Mouse (Mus musculus): ENCODE measurements around the gene Styxl1.

The Styxl1 gene

GRCm38 (mm10) chr5:135725991-135726390 lies 52.2 kb downstream of the Styxl1 start:
- DNase-seq (ENCODE audit: low read depth): no peak

DNA sequence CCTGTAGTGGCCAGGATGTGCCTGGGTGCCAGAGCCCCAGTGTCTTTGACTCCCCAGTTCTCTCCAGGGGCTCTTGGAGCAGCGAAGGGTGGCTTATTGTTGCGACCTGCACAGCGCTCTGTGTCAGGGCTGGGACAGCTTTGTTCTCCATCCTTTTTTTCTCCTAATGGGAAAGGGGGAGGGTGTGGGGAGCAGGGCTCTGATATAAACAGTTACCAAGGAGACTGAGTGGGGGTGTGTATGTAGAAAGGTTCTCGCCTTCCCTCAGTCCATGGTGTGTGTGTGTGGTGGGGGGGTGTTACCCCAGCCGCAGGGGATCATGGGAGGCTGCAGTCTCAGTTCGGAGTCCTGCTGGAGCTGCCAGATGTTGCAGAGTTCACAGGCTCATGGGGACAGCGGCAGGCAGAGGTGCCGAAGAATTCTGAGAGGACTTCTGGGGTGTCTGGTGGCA lies 52.8 kb downstream of the Styxl1 start:
- DNase-seq (ENCODE audit: low read depth): no peak

DNA sequence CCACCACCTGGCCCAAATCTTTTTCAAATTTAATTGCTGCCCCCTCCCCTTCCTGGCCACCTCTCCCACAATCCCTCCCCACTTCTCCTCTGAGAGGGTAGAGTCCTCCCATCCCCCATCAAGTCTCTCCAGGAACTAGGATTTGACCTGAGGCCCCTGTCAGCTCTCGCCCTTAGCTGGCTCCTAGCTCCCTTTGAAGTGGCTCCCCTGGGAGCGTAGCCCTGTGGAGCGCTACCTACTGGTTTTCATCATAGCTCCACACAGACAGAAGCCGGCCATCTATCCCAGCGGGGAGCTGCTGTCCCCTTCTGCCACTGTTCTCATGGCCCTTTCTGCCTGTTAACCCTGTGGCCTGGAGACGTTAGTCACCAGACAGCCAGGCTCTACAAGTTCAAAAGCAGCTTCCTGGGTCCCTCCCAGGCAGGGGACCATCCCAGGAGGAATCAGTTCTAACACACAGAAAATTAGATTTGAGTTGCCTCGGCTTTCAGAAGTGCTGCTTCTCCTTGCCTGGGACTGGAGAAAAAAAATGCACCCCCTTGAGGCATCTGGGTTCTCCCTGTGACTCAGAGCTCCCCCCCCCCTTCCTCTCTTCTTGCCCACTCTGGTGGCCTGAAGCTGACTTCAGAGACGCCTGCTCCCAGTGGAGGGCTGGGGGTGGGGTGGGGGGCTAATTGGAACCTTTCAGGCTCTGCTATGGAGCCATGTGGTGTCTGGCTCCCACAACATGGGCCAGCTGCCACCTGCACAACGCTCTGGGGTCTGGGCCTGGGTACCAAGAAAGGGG lies 53.5 kb downstream of the Styxl1 start:
- DNase-seq (ENCODE audit: low read depth): no peak

- DNase-seq (ENCODE audit: low read depth): no peak
Observed at GRCm38 (mm10) chr5:135723165-135723751, 54.9 kb downstream of the Styxl1 start.

GRCm38 (mm10) chr5:135722121-135722520 lies 56.1 kb downstream of the Styxl1 start:
- DNase-seq (ENCODE audit: low read depth): no peak

DNA sequence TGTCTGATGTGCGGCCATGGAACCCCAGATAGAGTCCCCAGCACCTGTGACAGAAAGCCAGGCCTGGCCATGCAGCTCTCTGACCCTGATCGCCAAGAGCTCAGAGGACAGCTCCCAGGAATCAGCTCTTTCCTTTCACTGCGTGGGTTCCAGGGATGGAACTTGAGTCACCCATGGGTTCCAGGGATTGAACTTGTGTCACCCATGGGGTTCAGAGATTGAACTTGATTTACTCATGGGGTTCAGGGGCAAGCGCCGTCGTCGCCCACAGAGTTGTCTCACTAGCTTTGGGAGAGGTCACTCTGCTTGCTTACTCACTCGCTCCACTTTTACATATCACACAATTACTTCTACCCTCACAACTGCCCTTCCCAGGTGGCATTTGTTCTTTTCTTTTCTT lies 57.1 kb downstream of the Styxl1 start:
- no peak for DNase-seq (ENCODE audit: low read depth)

DNA sequence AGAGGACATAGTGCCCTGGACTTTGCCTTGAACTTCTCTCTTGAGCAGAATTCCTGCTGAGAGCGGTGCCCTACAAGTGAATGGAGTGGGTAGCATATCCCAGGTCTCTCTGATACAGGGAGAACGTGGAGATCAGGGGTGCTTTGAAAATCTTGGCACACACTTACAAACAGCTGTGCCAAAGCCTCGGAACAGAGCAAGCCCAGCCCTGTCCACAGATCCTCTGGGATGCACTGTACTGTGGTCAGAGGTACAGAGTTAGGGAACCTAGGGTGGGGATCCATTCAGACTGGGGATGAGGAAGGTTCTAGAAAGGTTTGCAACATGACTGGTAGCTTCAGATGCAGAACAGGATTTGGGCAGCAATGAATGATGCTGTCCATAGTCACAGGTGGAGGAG lies 58.1 kb downstream of the Styxl1 start:
- DNase-seq (ENCODE audit: low read depth): no peak

GRCm38 (mm10) chr5:135719586-135720120 lies 58.5 kb downstream of the Styxl1 start:
- no peak for DNase-seq (ENCODE audit: low read depth)

- no peak for DNase-seq (ENCODE audit: low read depth)
Observed at GRCm38 (mm10) chr5:135715624-135716023, 62.6 kb downstream of the Styxl1 start.

GRCm38 (mm10) chr5:135713441-135714218 lies 64.6 kb downstream of the Styxl1 start:
- peak; percentile 85 for DNase-seq (ENCODE audit: low read depth)

DNA sequence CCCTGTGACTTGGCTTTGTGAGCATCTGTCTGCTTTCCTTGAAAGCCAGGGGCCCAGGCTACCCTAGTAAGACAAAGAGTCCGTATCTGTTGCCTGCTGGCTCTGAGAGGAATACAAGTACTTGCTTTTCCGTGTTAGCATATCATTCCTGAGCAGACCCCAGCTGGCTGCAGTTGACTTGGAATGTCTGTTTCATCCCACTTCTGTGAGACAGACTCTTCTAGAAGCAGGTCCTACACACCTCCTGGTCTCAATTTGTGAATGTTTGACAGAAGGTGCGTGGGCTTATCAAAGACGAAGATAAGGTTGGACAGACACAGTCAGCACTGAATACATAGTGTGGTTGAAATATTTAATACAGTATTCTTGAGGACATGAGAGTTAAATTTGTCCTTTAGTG lies 65.4 kb downstream of the Styxl1 start:
- no peak for DNase-seq (ENCODE audit: low read depth)

DNA sequence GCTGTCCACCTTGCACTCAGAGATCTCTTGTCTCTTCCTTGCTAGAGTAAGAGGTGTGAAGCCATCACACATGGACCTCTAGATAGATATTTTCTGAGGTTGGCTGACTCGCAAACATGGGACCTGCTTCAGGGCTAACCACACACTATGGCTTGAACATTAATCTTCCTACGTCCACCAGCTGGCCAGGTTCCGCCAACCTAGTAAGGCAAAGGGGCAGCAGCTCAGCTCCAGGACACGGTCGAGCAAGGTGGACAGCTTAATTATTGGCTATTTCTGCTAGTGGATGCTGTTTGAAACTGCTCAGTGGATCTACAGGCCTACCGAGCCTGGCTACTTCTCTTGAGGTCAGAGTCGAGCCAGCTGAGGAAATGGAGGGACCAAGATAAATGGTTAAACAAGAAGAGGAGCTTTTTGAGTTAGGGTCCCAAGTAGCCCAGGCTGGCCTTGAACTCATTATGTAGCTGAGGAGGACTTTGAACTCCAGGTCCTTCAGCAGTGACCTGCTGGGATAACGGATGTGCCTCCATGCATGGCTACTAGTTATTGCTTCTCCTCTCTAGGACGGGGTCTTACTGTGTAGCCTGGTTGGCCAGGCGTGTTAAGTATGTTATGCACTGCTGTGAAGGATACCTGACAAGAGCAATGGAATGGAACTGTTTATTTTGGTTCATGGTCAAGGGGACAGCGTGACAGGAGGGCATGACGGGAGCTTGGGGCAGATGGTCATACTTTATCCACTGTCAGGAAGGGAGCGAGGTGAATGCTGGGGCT lies 66.4 kb downstream of the Styxl1 start:
- no peak for DNase-seq (ENCODE audit: low read depth)

- no peak for DNase-seq (ENCODE audit: low read depth)
Observed at GRCm38 (mm10) chr5:135710599-135711214, 67.5 kb downstream of the Styxl1 start.

DNA sequence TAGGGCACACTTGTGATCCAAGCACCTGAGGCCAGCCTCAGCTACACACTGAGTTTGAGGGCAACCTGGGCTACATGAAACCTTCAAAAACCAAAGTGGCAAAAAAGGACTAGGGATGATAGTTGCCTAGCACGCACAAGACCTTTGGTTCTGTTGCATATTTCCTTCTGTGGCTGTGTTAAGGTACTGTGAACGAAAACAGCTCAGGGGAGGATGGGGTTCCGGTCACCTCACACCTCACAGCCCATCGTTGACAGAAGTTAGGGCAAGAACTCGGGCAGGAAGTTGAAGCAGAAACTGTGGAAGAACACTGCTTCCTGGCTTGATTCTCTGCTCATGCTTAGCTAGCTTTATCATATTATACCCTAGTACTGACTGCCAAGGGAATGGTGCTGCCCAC lies 68.5 kb downstream of the Styxl1 start:
- DNase-seq (ENCODE audit: low read depth): no peak

GRCm38 (mm10) chr5:135707855-135708254 lies 70.3 kb downstream of the Styxl1 start:
- no peak for DNase-seq (ENCODE audit: low read depth)

DNA sequence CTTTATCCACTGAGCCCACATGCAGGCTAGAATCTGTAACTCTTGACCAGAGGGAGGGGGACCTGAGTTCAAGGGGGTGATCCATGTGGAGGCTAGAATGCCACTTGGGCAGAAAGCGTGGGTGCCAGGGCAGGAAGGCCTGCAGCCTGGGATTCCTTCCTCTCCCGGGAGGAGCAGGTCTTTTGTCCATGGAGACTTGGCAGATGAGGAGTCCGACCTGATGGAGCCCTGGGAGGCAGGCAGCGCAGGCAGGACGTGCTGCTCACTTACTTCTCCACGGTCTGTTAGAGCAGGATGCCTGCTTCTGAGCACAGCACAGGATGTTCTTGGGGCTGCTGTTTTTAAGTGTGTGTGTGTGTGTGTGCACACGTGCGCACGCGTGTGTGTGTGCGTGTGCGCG lies 71.1 kb downstream of the Styxl1 start:
- no peak for DNase-seq (ENCODE audit: low read depth)

GRCm38 (mm10) chr5:135705383-135705782 lies 72.8 kb downstream of the Styxl1 start:
- DNase-seq (ENCODE audit: low read depth): no peak

GRCm38 (mm10) chr5:135703431-135703830 lies 74.8 kb downstream of the Styxl1 start:
- no peak for DNase-seq (ENCODE audit: low read depth)

GRCm38 (mm10) chr5:135702682-135703192 lies 75.4 kb downstream of the Styxl1 start:
- DNase-seq (ENCODE audit: low read depth): peak; percentile 60

GRCm38 (mm10) chr5:135702190-135702589 lies 76.0 kb downstream of the Styxl1 start:
- DNase-seq (ENCODE audit: low read depth): no peak

DNA sequence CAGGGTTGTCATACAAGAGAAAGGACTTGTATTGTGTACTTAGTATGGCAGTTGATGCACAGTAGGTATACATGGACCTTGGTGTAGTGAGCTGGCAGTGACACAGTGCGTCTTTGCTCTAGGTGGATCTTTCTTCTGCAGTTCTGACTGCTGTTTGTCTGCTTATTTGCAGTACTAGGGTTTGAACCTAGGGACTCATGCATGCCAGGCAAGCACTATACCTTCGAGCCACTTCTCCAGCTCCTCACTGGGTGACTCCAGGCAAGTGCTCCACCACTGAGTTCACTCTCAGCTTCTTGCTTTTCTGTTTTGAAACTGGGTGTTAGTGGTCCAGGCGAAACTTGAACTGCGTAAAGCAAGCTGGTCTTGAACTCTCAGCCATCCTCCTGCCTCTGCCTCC lies 76.6 kb downstream of the Styxl1 start:
- DNase-seq (ENCODE audit: low read depth): no peak

Data from c-Kit-positive CD71-positive TER-119-negative erythroid progenitor cells, embryonic 14.5 days (primary cell).